Mouse (Mus musculus) intestine, embryonic 14.5 days (tissue): ENCODE results near the gene Eefsec. TPM values are rescaled to one million over a fixed set of nuclear protein-coding genes. Genes with fewer than 3 reads are reported as not detected.

Experiments used
- ATAC-seq: fragments of 200-750 bp; cut with Nextera tagmentation; replicated peaks from 2 replicates; pipeline ENCODE4 v1.8.0; 2017; ENCODE audit warnings: low read depth, moderate number of reproducible peaks, moderate TSS enrichment, moderate library complexity; ENCODE audit not compliant: low FRiP score, low TSS enrichment
- DNase-seq: peaks from one replicate; pipeline ENCODE4 v3.0.0-alpha.2; 2018; ENCODE audit warnings: low spot score
- H3K27ac ChIP-seq: fragments of 300-500 bp; sonication (generic); 2 replicates; pipeline ENCODE4 v1.5.1; 2014; ENCODE audit warnings: low read depth, mild to moderate bottlenecking, control low read depth
- H3K27me3 ChIP-seq: fragments of 300-500 bp; sonication (generic); replicated peaks from 2 replicates; pipeline ENCODE4 v1.6.1; 2014; ENCODE audit warnings: low read length, control low read depth; ENCODE audit not compliant: control insufficient read depth, insufficient read depth
- H3K36me3 ChIP-seq: fragments of 300-500 bp; sonication (generic); 2 replicates; pipeline ENCODE4 v1.6.1; 2014; ENCODE audit warnings: low read length, control low read depth; ENCODE audit not compliant: control insufficient read depth, insufficient read depth
- H3K4me1 ChIP-seq: fragments of 300-500 bp; sonication (generic); replicated peaks from 2 replicates; pipeline ENCODE4 v1.6.1; 2014; ENCODE audit warnings: low read length, control low read depth, mixed read lengths; ENCODE audit not compliant: control insufficient read depth, insufficient read depth
- H3K4me2 ChIP-seq: fragments of 300-500 bp; sonication (generic); 2 replicates; pipeline ENCODE4 v1.6.1; 2014; ENCODE audit warnings: low read length
- H3K4me3 ChIP-seq: fragments of 300-500 bp; sonication (generic); 2 replicates; pipeline ENCODE4 v1.5.1; 2014; ENCODE audit warnings: low read depth, low read length, control low read depth, mixed read lengths
- H3K9ac ChIP-seq: fragments of 300-500 bp; sonication (generic); 2 replicates; pipeline ENCODE4 v1.6.1; 2014; ENCODE audit warnings: mild to moderate bottlenecking, low read length
- H3K9me3 ChIP-seq: fragments of 300-500 bp; sonication (generic); 2 replicates; pipeline ENCODE4 v1.6.1; 2016; ENCODE audit warnings: low read length, control low read depth; ENCODE audit not compliant: control insufficient read depth
- WGBS: fragments of 180-500 bp; shearing (Covaris S2); extraction: QIAGEN DNeasy Blood & Tissue Kit; methylation state at CpG from one replicate; pipeline ENCODE4 v1.1.7; 2014; 5-methylcytosine and 5-hydroxymethylcytosine counted together
- polyA plus RNA-seq: library from polyadenylated mRNA; unstranded; fragments of >200 nt; fragmentation: Nextera tagmentation; extraction: Ambion mirVana; gene quantifications from 2 replicates; pipeline ENCODE4 v1.2.1, GENCODE M21; 2014

Eefsec gene
- polyA plus RNA-seq, 1 experiment from 2014 or later, result 45.1 TPM

- WGBS, result 64% methylated on average over 2 of the region's 2 CpGs
- DNase-seq (no peak), ATAC-seq (no peak)
- Histone ChIP-seq H3K4me1 (no peaks in the 10 kb centered on the region), H3K9me3 (no peaks in the 10 kb centered on the region), H3K9ac (no peak overlapping the region), H3K27me3 (no peaks in the 10 kb centered on the region), H3K27ac (no peak overlapping the region), H3K4me2 (no peak overlapping the region), H3K4me3 (no peak overlapping the region), H3K36me3 (no peaks in the 10 kb centered on the region)
These were observed 48.4 kb downstream of the Eefsec start for GRCm38 (mm10) chr6:88397985-88398384.

DNA sequence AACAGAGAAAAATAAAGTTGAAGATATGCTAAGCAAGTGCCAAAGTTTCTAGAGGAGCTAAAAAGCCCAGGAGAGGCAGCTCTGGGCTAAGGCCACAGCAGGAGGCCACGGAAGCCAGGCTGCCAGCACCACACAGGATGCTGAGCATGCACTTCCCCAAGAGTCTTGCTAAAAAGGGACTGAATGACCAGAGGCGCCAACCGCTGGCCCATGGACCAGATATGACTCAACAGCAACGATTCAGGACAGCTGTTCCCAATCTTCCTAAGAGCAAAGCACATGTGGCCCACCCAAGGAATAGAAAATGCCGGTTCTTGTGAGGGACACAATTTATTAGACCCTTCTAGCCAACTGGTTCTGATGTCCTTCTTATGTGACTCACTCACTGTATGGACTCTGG lies 57.4 kb downstream of the Eefsec start:
- H3K36me3 ChIP-seq, result no peaks in the 10 kb centered on the region
- H3K27me3 ChIP-seq, result no peaks in the 10 kb centered on the region
- no peak for DNase-seq
- no peak overlapping the region for H3K4me3 ChIP-seq
- H3K4me1 ChIP-seq, result peaks cover 19% of the 10 kb centered on the region
- H3K27ac ChIP-seq, result peak overlapping the region; percentile 47
- no peaks in the 10 kb centered on the region for H3K9me3 ChIP-seq
- H3K4me2 ChIP-seq, result no peak overlapping the region
- WGBS, result 60% methylated on average over 5 of the region's 5 CpGs
- no peak for ATAC-seq
- no peak overlapping the region for H3K9ac ChIP-seq

DNA sequence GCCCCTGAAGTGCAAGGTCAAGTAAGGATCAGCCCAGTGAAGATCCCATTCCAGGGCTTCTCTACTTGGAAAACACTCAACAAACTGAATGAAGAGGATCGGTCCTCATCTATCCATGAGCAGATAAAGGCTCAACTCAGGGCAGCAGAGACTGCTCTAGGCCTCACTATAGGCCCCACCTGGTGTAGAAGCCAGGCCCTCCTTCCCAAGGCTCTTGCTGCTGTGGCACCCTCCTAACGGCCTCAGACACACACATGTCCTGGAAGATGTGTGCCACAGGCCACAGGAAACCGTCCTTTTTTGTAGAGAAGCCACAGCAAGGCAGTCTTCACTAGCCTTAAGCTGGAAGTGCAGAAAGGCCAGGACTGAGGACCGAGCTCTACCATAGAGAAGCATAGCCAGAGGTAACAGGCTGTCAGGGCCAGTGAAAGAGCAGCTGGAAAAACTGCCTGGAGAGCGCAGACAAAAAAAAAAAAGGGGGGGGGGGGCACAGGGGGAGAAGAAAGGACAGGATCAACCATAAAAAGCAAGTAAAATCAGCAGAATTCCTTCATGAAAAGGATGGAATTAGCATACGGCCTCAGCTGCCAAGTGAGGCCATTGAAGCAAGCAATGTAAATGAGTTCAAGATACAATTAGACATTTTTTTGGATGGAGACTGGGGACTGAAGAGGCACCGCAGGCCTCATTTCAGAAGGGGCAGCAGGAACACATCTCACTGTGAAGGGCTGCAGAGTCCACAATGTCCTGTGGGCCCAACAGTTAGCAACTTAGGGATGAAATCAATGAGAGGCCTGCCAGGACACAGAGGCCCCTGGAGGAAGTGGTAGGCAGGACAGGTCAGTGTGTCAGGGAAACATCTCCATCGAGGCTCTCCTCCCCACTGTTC lies 58.3 kb downstream of the Eefsec start:
- Histone ChIP-seq H3K9me3 (no peaks in the 10 kb centered on the region), H3K4me1 (peaks cover 20% of the 10 kb centered on the region), H3K4me3 (no peak overlapping the region), H3K9ac (no peak overlapping the region), H3K36me3 (no peaks in the 10 kb centered on the region), H3K27ac (peak overlapping the region; percentile 47), H3K4me2 (no peak overlapping the region), H3K27me3 (no peaks in the 10 kb centered on the region)
- 69% methylated on average over 8 of the region's 8 CpGs for WGBS
- DNase-seq (no peak), ATAC-seq (no peak)

DNA sequence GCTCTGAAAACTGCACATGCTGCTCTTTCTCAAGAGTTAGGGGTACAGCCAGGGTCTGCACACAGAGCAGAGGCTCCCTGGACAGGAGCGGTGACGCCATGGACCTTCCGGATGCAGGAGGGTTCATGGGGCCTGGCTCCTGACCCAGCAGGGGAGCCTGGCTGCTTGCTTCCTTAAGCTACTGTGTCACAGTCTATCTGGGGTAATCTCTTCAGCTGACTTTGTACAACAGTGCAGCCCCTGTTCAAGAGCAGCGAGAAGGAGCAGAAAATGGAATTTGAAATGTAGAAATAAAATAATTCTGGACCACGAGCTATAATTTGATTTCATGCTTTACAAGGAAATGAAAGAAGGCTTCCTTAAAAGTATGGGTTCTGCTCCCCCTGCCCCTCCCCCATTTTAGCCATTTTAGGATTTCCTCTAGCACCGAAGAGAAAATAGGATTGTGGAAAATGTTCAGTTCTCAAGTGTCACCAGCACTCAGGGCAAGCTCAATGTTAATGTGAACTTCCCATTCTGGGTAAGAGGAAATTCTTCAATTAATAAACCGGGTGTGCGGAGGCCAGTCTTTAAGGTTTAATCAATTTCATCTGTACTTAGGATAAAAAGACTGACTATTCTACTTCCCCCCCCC lies 61.8 kb downstream of the Eefsec start:
- 60% methylated on average over 8 of the region's 8 CpGs for WGBS
- Histone ChIP-seq H3K9ac (no peak overlapping the region), H3K9me3 (no peaks in the 10 kb centered on the region), H3K4me1 (peaks cover 20% of the 10 kb centered on the region), H3K27ac (peak overlapping the region; percentile 39), H3K27me3 (no peaks in the 10 kb centered on the region), H3K4me3 (no peak overlapping the region), H3K36me3 (no peaks in the 10 kb centered on the region), H3K4me2 (no peak overlapping the region)
- no peak for DNase-seq
- ATAC-seq, result no peak

DNA sequence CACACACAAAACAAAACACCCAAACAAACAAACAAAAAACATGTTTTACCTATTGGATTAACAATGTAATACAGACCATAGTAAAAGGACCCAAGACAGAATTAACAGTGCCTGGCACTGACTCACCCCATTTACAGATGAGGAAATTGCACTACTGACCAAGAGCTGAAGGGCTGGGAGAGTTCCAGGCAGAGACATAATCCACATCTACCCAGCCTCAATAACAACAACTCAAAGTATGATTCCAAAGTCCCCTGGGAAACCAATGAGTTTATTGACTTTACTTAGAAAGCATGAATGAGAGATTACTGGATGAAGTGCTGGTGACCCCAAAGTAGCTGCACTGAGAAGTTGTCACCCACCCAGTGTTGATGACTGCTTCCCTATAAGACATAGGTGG lies 62.6 kb downstream of the Eefsec start:
- Histone ChIP-seq H3K9ac (no peak overlapping the region), H3K4me2 (no peak overlapping the region), H3K36me3 (no peaks in the 10 kb centered on the region), H3K27me3 (no peaks in the 10 kb centered on the region), H3K27ac (0 out of 2 replicates have a peak overlapping the region, but pooled peaks have one; percentile 39), H3K4me1 (peaks cover 16% of the 10 kb centered on the region), H3K4me3 (no peak overlapping the region), H3K9me3 (no peaks in the 10 kb centered on the region)
- ATAC-seq (no peak), DNase-seq (no peak)

DNA sequence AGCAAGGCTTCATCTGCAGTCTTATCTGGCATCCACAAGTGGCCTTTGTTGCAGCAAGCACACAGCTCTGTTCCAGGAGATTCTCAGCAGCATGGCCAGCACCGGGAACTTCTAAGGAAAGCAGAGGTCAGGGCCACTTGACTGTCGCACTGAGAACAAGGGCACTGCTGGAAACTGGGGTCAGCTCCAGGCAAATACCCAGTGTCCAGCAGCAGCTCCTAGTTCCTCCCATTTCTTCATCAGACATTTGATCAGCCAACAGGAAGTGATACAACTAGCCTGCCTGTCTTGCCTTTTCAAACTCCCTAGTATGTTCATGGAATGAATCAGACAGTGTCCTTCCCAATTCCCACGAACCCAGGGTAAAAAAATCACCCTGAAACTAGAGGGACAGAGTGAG lies 66.6 kb downstream of the Eefsec start:
- WGBS, result 61% methylated on average over 3 of the region's 3 CpGs
- no peak for ATAC-seq
- Histone ChIP-seq H3K27ac (no peak overlapping the region), H3K36me3 (no peaks in the 10 kb centered on the region), H3K4me2 (no peak overlapping the region), H3K4me1 (peaks cover 8% of the 10 kb centered on the region), H3K9me3 (no peaks in the 10 kb centered on the region), H3K9ac (no peak overlapping the region), H3K27me3 (no peaks in the 10 kb centered on the region), H3K4me3 (no peak overlapping the region)
- no peak for DNase-seq

GRCm38 (mm10) chr6:88378829-88379228 lies 67.5 kb downstream of the Eefsec start:
- H3K4me2 ChIP-seq, result no peak overlapping the region
- H3K4me3 ChIP-seq, result no peak overlapping the region
- H3K36me3 ChIP-seq, result no peaks in the 10 kb centered on the region
- ATAC-seq, result no peak
- no peaks in the 10 kb centered on the region for H3K27me3 ChIP-seq
- no peak overlapping the region for H3K9ac ChIP-seq
- no peak for DNase-seq
- H3K27ac ChIP-seq, result no peak overlapping the region
- no peaks in the 10 kb centered on the region for H3K4me1 ChIP-seq
- no peaks in the 10 kb centered on the region for H3K9me3 ChIP-seq
- 88% methylated on average over 1 of the region's 1 CpGs for WGBS

- 70% methylated on average over 7 of the region's 7 CpGs for WGBS
- Histone ChIP-seq H3K36me3 (no peaks in the 10 kb centered on the region), H3K9ac (no peak overlapping the region), H3K27ac (no peak overlapping the region), H3K4me3 (no peak overlapping the region), H3K27me3 (no peaks in the 10 kb centered on the region), H3K9me3 (no peaks in the 10 kb centered on the region), H3K4me2 (no peak overlapping the region), H3K4me1 (peaks cover 7% of the 10 kb centered on the region; the same call in 1 of the 2 replicates)
- no peak for ATAC-seq
- no peak for DNase-seq
These were observed 72.1 kb downstream of the Eefsec start for GRCm38 (mm10) chr6:88374247-88374646.
